Mouse (Mus musculus) midbrain, postnatal 0 days (tissue): ENCODE data around the gene Eef1e1. TPM values are rescaled to one million over a fixed set of nuclear protein-coding genes. Genes with fewer than 3 reads are reported as not detected.
A peak's percentile ranks its signal among the peaks of the same experiment; 100 is the strongest.

ENCODE experiments used
- ATAC-seq: fragments of 200-750 bp; cut with Nextera tagmentation; 2 replicates; pipeline ENCODE4 v1.8.0; 2017; ENCODE audit warnings: moderate number of reproducible peaks, mild to moderate bottlenecking, moderate TSS enrichment, moderate library complexity; ENCODE audit not compliant: low FRiP score
- DNase-seq: peaks from one replicate; pipeline ENCODE4 v3.0.0-alpha.2; 2015; ENCODE audit warnings: low spot score
- H3K27ac ChIP-seq: fragments of 300-500 bp; sonication (generic); 2 replicates; pipeline ENCODE4 v1.5.1; 2014; ENCODE audit warnings: low read depth, mild to moderate bottlenecking, low read length, mixed read lengths
- H3K27me3 ChIP-seq: fragments of 300-500 bp; sonication (generic); 2 replicates; pipeline ENCODE4 v1.6.1; 2014; ENCODE audit warnings: low read length, control low read depth, mixed read lengths; ENCODE audit not compliant: insufficient read depth
- H3K36me3 ChIP-seq: fragments of 300-500 bp; sonication (generic); 2 replicates; pipeline ENCODE4 v1.6.1; 2014; ENCODE audit warnings: low read length, control low read depth, mixed read lengths; ENCODE audit not compliant: insufficient read depth
- H3K4me1 ChIP-seq: fragments of 300-500 bp; sonication (generic); 2 replicates; pipeline ENCODE4 v1.6.1; 2014; ENCODE audit warnings: mild to moderate bottlenecking, control low read depth, antibody characterized with exemption, low read length, mixed read lengths; ENCODE audit not compliant: insufficient read depth
- H3K4me2 ChIP-seq: fragments of 300-500 bp; sonication (generic); 2 replicates; pipeline ENCODE4 v1.6.1; 2014; ENCODE audit warnings: low read depth, mild to moderate bottlenecking, low read length, mixed read lengths; ENCODE audit not compliant: poor library complexity, severe bottlenecking
- H3K4me3 ChIP-seq: fragments of 300-500 bp; sonication (generic); 2 replicates; pipeline ENCODE4 v1.5.1; 2014; ENCODE audit warnings: low read depth, mild to moderate bottlenecking, low read length, moderate library complexity
- H3K9ac ChIP-seq: fragments of 300-500 bp; sonication (generic); replicated peaks from 2 replicates; pipeline ENCODE4 v1.6.1; 2014; ENCODE audit warnings: mild to moderate bottlenecking, low read length, moderate library complexity, mixed read lengths; ENCODE audit not compliant: poor library complexity, severe bottlenecking
- H3K9me3 ChIP-seq: fragments of 300-500 bp; sonication (generic); 2 replicates; pipeline ENCODE4 v1.6.1; 2016; ENCODE audit warnings: low read length, control low read depth
- CTCF ChIP-seq: IDR thresholded peaks from 2 replicates; pipeline ENCODE4 v1.5.1; 2016; ENCODE audit warnings: antibody characterized with exemption, mild to moderate bottlenecking
- WGBS: fragments of 180-500 bp; shearing (Covaris S2); extraction: QIAGEN DNeasy Blood & Tissue Kit; methylation state at CpG from one replicate; pipeline ENCODE4 v1.1.7; 2014; 5-methylcytosine and 5-hydroxymethylcytosine counted together
- polyA plus RNA-seq: library from polyadenylated mRNA; unstranded; fragments of >200 nt; fragmentation: Nextera tagmentation; extraction: Ambion mirVana; gene quantifications from 2 replicates; pipeline ENCODE4 v1.2.1, GENCODE M21; 2015
- total RNA-seq: library from RNA; depleted of rRNA; stranded (reverse); fragments of >200 nt; gene quantifications from 2 replicates; pipeline ENCODE4 v1.2.3, GENCODE M21; 2014; rRNA removed

Gene Eef1e1
- total and polyA plus RNA-seq, 2 experiments from 2014 or later, result 32.2 to 108 TPM

GRCm38 (mm10) chr13:38597076-38597475 lies 61.8 kb downstream of the Eef1e1 start:
- TF ChIP-seq CTCF, result peak; percentile 70
- no peak overlapping the region for H3K9ac ChIP-seq

GRCm38 (mm10) chr13:38596461-38596860 lies 62.4 kb downstream of the Eef1e1 start:
- H3K4me3 ChIP-seq, result no peak overlapping the region
- 49% methylated on average over 4 of the region's 4 CpGs for WGBS
- TF ChIP-seq CTCF, result no peak
- no peaks in the 10 kb centered on the region for H3K9me3 ChIP-seq
- no peak overlapping the region for H3K4me2 ChIP-seq
- ATAC-seq, result no peak
- no peak overlapping the region for H3K27ac ChIP-seq
- H3K36me3 ChIP-seq, result peaks cover 5% of the 10 kb centered on the region; the same call in 1 of the 2 replicates
- no peak overlapping the region for H3K9ac ChIP-seq
- no peaks in the 10 kb centered on the region for H3K27me3 ChIP-seq
- no peak for DNase-seq
- H3K4me1 ChIP-seq, result no peaks in the 10 kb centered on the region

More at GRCm38 (mm10) chr13:38597076-38597475, 61.8 kb downstream of the Eef1e1 start:
- Histone ChIP-seq H3K4me2 (no peak overlapping the region), H3K4me3 (no peak overlapping the region), H3K4me1 (no peaks in the 10 kb centered on the region), H3K9me3 (no peaks in the 10 kb centered on the region), H3K27ac (no peak overlapping the region), H3K36me3 (peaks cover 5% of the 10 kb centered on the region; the same call in 1 of the 2 replicates), H3K27me3 (no peaks in the 10 kb centered on the region)
- DNase-seq (peak; percentile 61), ATAC-seq (no peak)
- WGBS, result 53% methylated on average over 3 of the region's 3 CpGs

Other genes with a start within 250 kb of the Eef1e1 start
- gene Txndc5, start 130.2 kb downstream of the Eef1e1 start, total RNA-seq, result 89.6 and 92.6 TPM in 2 replicates
- 80.0 and 80.7 TPM in 2 replicates for gene Txndc5, start 130.2 kb downstream of the Eef1e1 start, polyA plus RNA-seq
- gene Bloc1s5, start 23.9 kb downstream of the Eef1e1 start, total RNA-seq, result 8.9 and 20.6 TPM in 2 replicates
- gene Bloc1s5, start 23.9 kb downstream of the Eef1e1 start, polyA plus RNA-seq, result 18.6 and 23.9 TPM in 2 replicates